ENCODE assay signal across 15 mouse cellular contexts in the genomic region with DNA sequence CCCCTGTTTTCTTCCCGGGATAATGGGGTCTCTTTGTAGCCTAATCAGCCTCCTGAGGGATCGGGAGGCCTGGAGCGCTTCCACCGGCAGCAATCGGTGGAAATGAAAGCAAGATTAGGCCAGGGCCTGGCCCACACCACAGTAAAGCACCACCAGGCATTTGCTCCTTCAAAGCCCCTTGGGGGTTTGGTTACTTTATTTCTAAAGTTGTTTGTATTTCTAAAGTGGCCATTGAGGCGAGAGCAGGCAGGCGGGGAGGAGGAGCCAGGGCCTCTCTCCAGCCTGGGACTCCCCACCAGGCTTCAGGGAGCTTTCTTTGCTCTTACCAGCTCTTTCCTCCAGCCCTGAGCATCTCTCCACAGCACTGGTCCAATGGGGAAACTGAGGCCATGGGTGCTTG. TPM values are rescaled to one million over a fixed set of nuclear protein-coding genes. Genes with fewer than 3 reads are reported as not detected.
A peak's percentile ranks its signal among the peaks of the same experiment; 100 is the strongest.
DNase-seq lines count a peak whose midpoint lies in the region; ATAC-seq and TF ChIP-seq lines count a peak whose summit lies in the region.
"Had no signal": no experiment of that assay in that cellular context is flagged by ENCODE, and none has a peak within 500 bp of the region (broad histone marks: within the 10 kb centered on the region; RNA-seq: fewer than 3 reads in every experiment).

No protein-coding gene starts in this region.

- WGBS in lung, adult 2 months = 25% methylated on average over 7 of the region's 7 CpGs
- 0% methylated on average over 6 of the region's 7 CpGs for WGBS in forebrain, embryonic 14.5 days
- 65% methylated on average over 7 of the region's 7 CpGs for WGBS in thymus, adult 2 months
- WGBS in intestine, embryonic 16.5 days = 5% methylated on average over 7 of the region's 7 CpGs

- H3K36me3 ChIP-seq in forebrain, embryonic 14.5 days (ENCODE audit: control insufficient read depth, insufficient read depth, low read length) = no peaks in the 10 kb centered on the region
- no peaks in the 10 kb centered on the region for H3K36me3 ChIP-seq in thymus, adult 2 months (ENCODE audit: control insufficient read depth, insufficient read depth, low read length)
- no peaks in the 10 kb centered on the region for H3K36me3 ChIP-seq in intestine, embryonic 16.5 days (ENCODE audit: control insufficient read depth, insufficient read depth, low read length)
- H3K36me3 ChIP-seq: liver, embryonic 13.5 days had no signal

- peak; percentile 26 to 41 for DNase-seq in lung, adult 18-20 months
- DNase-seq in lung, adult 2 months = no peak
- peak; percentile 76 for DNase-seq in brain, embryonic 14.5 days (ENCODE audit: low read depth)
- no peak for DNase-seq in forebrain, embryonic 14.5 days (ENCODE audit: low spot score)
- DNase-seq in lung, postnatal 25 days (ENCODE audit: low spot score) = peak; percentile 26
- DNase-seq in thymus, adult 2 months = no peak
- DNase-seq in layer of hippocampus, adult 9-11 months = no peak
- DNase-seq: cerebellum, adult 9-11 months; gastrocnemius, adult 2 months; heart, postnatal 36 days; kidney, adult 11 months; kidney, postnatal 25 days; liver, embryonic 13.5 days; thymus, postnatal 14 days had no signal

- no peak overlapping the region for H3K4me3 ChIP-seq in lung, adult 2 months (replicated peaks; ENCODE audit: extremely low read depth, low read depth, low read length)
- no peak overlapping the region for H3K4me3 ChIP-seq in forebrain, embryonic 14.5 days (ENCODE audit: low read depth, low read length)
- no peak overlapping the region for H3K4me3 ChIP-seq in thymus, adult 2 months (ENCODE audit: control insufficient read depth, insufficient read depth, low read length)
- no peak overlapping the region for H3K4me3 ChIP-seq in intestine, embryonic 16.5 days (ENCODE audit: low read length)
- H3K4me3 ChIP-seq: gastrocnemius, adult 2 months; liver, embryonic 13.5 days had no signal

- H3K27me3 ChIP-seq in forebrain, embryonic 14.5 days (replicated peaks; ENCODE audit: control insufficient read depth, insufficient read depth, low read length) = peaks cover 91% of the 10 kb centered on the region
- peaks cover 27% of the 10 kb centered on the region for H3K27me3 ChIP-seq in thymus, adult 2 months (ENCODE audit: control insufficient read depth, insufficient read depth, low read length)
- peaks cover 92% of the 10 kb centered on the region for H3K27me3 ChIP-seq in intestine, embryonic 16.5 days (replicated peaks; ENCODE audit: control insufficient read depth, insufficient read depth, low read length)

- TF ChIP-seq POLR2A in lung, adult 2 months (IDR thresholded peaks at IDR 0.05; ENCODE audit: borderline replicate concordance, extremely low read depth, low read depth, low read length) = no peak
- no peak for TF ChIP-seq POLR2A in brain, embryonic 14.5 days (IDR thresholded peaks at IDR 0.05; ENCODE audit: borderline replicate concordance, extremely low read depth, insufficient read depth, insufficient read length, poor library complexity, severe bottlenecking)
- TF ChIP-seq POLR2A in thymus, adult 2 months (IDR thresholded peaks at IDR 0.05; ENCODE audit: control insufficient read depth, extremely low read depth, insufficient read depth, low read length, poor library complexity) = no peak

- ATAC-seq in forebrain, embryonic 14.5 days = 0 out of 2 replicates have a peak, but pooled peaks have one; percentile 44
- ATAC-seq in intestine, embryonic 16.5 days = no peak

- no peaks in the 10 kb centered on the region for H3K9me3 ChIP-seq in forebrain, embryonic 14.5 days (replicated peaks; ENCODE audit: control insufficient read depth, low read length)
- H3K9me3 ChIP-seq in intestine, embryonic 16.5 days (ENCODE audit: control insufficient read depth, low read length) = no peaks in the 10 kb centered on the region
- H3K9me3 ChIP-seq: liver, embryonic 13.5 days had no signal

- no peak overlapping the region for H3K4me2 ChIP-seq in forebrain, embryonic 14.5 days (ENCODE audit: low read length)
- H3K4me2 ChIP-seq in intestine, embryonic 16.5 days (ENCODE audit: low read depth, low read length) = no peak overlapping the region
- H3K4me2 ChIP-seq: liver, embryonic 13.5 days had no signal

- TF ChIP-seq CTCF in lung, adult 2 months (IDR thresholded peaks at IDR 0.05; ENCODE audit: insufficient read depth, low read length) = no peak
- no peak for TF ChIP-seq CTCF in brain, embryonic 14.5 days (IDR thresholded peaks at IDR 0.05; ENCODE audit: borderline replicate concordance, extremely low read depth, insufficient read depth, insufficient read length)
- no peak for TF ChIP-seq CTCF in thymus, adult 2 months (IDR thresholded peaks at IDR 0.05; ENCODE audit: borderline replicate concordance, control insufficient read depth, extremely low read depth, insufficient read depth, low read length, poor library complexity)

- H3K9ac ChIP-seq in forebrain, embryonic 14.5 days (ENCODE audit: low read length) = no peak overlapping the region
- no peak overlapping the region for H3K9ac ChIP-seq in intestine, embryonic 16.5 days (ENCODE audit: low read depth, low read length)
- H3K9ac ChIP-seq: liver, embryonic 13.5 days had no signal

- H3K27ac ChIP-seq in forebrain, embryonic 14.5 days (ENCODE audit: low read depth, low read length) = no peak overlapping the region
- H3K27ac ChIP-seq in thymus, adult 2 months (ENCODE audit: control insufficient read depth, insufficient read depth, low read length) = no peak overlapping the region
- no peak overlapping the region for H3K27ac ChIP-seq in intestine, embryonic 16.5 days (ENCODE audit: low read length)
- H3K27ac ChIP-seq: gastrocnemius, adult 2 months; liver, embryonic 13.5 days had no signal

- H3K4me1 ChIP-seq in lung, adult 2 months (ENCODE audit: control insufficient read depth, insufficient read depth, low read length) = no peaks in the 10 kb centered on the region
- H3K4me1 ChIP-seq in forebrain, embryonic 14.5 days (ENCODE audit: control insufficient read depth, insufficient read depth, low read length) = peaks cover 11% of the 10 kb centered on the region; the same call in 1 of the 2 replicates
- H3K4me1 ChIP-seq in thymus, adult 2 months (replicated peaks; ENCODE audit: control insufficient read depth, insufficient read depth, low read length) = peaks cover 51% of the 10 kb centered on the region
- H3K4me1 ChIP-seq in intestine, embryonic 16.5 days (ENCODE audit: control insufficient read depth, insufficient read depth, low read length) = no peaks in the 10 kb centered on the region; the same call in 1 of the 2 replicates
- H3K4me1 ChIP-seq: liver, embryonic 13.5 days had no signal

RNA-seq across cellular contexts. Expression of a gene that starts 15.2 kb away (rescaled TPM):
- 0.06 and 0.18 TPM in 2 replicates for polyA plus RNA-seq in lung, adult 2 months (2012; rRNA removed)
- polyA plus RNA-seq in brain, embryonic 14.5 days (2012; rRNA removed) = 6.8 and 12.2 TPM in 2 replicates
- polyA plus RNA-seq in forebrain, embryonic 14.5 days (2014; fragmentation: Nextera tagmentation; extraction: Ambion mirVana) = 0.05 and 0.06 TPM in 2 replicates
- polyA plus RNA-seq in thymus, adult 2 months (2012; rRNA removed) = 1.1 and 1.2 TPM in 2 replicates
- not detected in 2 replicates for polyA plus RNA-seq in intestine, embryonic 16.5 days (2015; fragmentation: Nextera tagmentation; extraction: Ambion mirVana)
- polyA plus RNA-seq: liver, embryonic 13.5 days had no signal

Comparison
In these comparisons a context has a peak if more than half of its experiments do, and no peak if none do; other contexts are left out.
1. DNase-seq: peak in lung, adult 18-20 months (2 of 2), brain, embryonic 14.5 days (single experiment) and lung, postnatal 25 days (single experiment); none in lung, adult 2 months (single experiment), forebrain, embryonic 14.5 days (single experiment), thymus, adult 2 months (single experiment) and layer of hippocampus, adult 9-11 months (single experiment).